Mouse (Mus musculus) forebrain, embryonic 11.5 days (tissue): ENCODE data around the gene Nos1ap. TPM values are rescaled to one million over a fixed set of nuclear protein-coding genes. Genes with fewer than 3 reads are reported as not detected.
A peak's percentile ranks its signal among the peaks of the same experiment; 100 is the strongest.

Experiments
- ATAC-seq: fragments of 200-750 bp; cut with Nextera tagmentation; replicated peaks from 2 replicates; pipeline ENCODE4 v1.8.0; 2017; ENCODE audit warnings: moderate TSS enrichment; ENCODE audit not compliant: low FRiP score
- DNase-seq: peaks from one replicate; pipeline ENCODE4 v3.0.0-alpha.2; 2017; ENCODE audit warnings: low spot score
- H3K27ac ChIP-seq: fragments of 300-500 bp; sonication (generic); 2 replicates; pipeline ENCODE4 v1.5.1; 2014; ENCODE audit warnings: low read depth, low read length
- H3K27me3 ChIP-seq: fragments of 300-500 bp; sonication (generic); 2 replicates; pipeline ENCODE4 v1.6.1; 2014; ENCODE audit warnings: mild to moderate bottlenecking, low read length, mixed read lengths; ENCODE audit not compliant: control insufficient read depth, insufficient read depth
- H3K36me3 ChIP-seq: fragments of 300-500 bp; sonication (generic); 2 replicates; pipeline ENCODE4 v1.6.1; 2014; ENCODE audit warnings: mild to moderate bottlenecking, low read length, moderate library complexity, mixed read lengths; ENCODE audit not compliant: control insufficient read depth, insufficient read depth
- H3K4me1 ChIP-seq: fragments of 300-500 bp; sonication (generic); replicated peaks from 2 replicates; pipeline ENCODE4 v1.6.1; 2014; ENCODE audit warnings: low read length, mixed read lengths; ENCODE audit not compliant: control insufficient read depth, insufficient read depth
- H3K4me2 ChIP-seq: fragments of 300-500 bp; sonication (generic); 2 replicates; pipeline ENCODE4 v1.6.1; 2014; ENCODE audit warnings: low read depth, mild to moderate bottlenecking, low read length, moderate library complexity, mixed read lengths; ENCODE audit not compliant: severe bottlenecking
- H3K4me3 ChIP-seq: fragments of 300-500 bp; sonication (generic); 2 replicates; pipeline ENCODE4 v1.5.1; 2014; ENCODE audit warnings: low read depth, low read length
- H3K9ac ChIP-seq: fragments of 300-500 bp; sonication (generic); 2 replicates; pipeline ENCODE4 v1.6.1; 2014; ENCODE audit warnings: low read length
- H3K9me3 ChIP-seq: fragments of 300-500 bp; sonication (generic); 2 replicates; pipeline ENCODE4 v1.6.1; 2016; ENCODE audit warnings: low read length, mixed read lengths; ENCODE audit not compliant: control insufficient read depth
- WGBS: fragments of 180-500 bp; shearing (Covaris S2); extraction: QIAGEN DNeasy Blood & Tissue Kit; methylation state at CpG from one replicate; pipeline ENCODE4 v1.1.7; 2014; 5-methylcytosine and 5-hydroxymethylcytosine counted together
- polyA plus RNA-seq: library from polyadenylated mRNA; unstranded; fragments of >200 nt; fragmentation: Nextera tagmentation; extraction: Ambion mirVana; gene quantifications from 2 replicates; pipeline ENCODE4 v1.2.1, GENCODE M21; 2014

Gene Nos1ap
- polyA plus RNA-seq, 1 experiment from 2014 or later: 19.7 TPM

GRCm38 (mm10) chr1:170293257-170293656, 296.4 kb downstream of the Nos1ap start:
- Histone ChIP-seq H3K4me2 (no peak overlapping the region), H3K36me3 (no peaks in the 10 kb centered on the region), H3K27me3 (no peaks in the 10 kb centered on the region), H3K9me3 (no peaks in the 10 kb centered on the region), H3K4me1 (peaks cover 4% of the 10 kb centered on the region; the same call in 1 of the 2 replicates), H3K27ac (no peak overlapping the region), H3K9ac (no peak overlapping the region), H3K4me3 (no peak overlapping the region)
- ATAC-seq (no peak), DNase-seq (no peak)
- WGBS: 87% methylated on average over 5 of the region's 5 CpGs

GRCm38 (mm10) chr1:170292239-170292951, 297.3 kb downstream of the Nos1ap start:
- ATAC-seq (peak; percentile 42), DNase-seq (peak; percentile 68)
- no peak overlapping the region for H3K4me2 ChIP-seq
- peaks cover 4% of the 10 kb centered on the region; the same call in 1 of the 2 replicates for H3K4me1 ChIP-seq
- no peaks in the 10 kb centered on the region for H3K27me3 ChIP-seq
- H3K4me3 ChIP-seq: no peak overlapping the region
- H3K36me3 ChIP-seq: no peaks in the 10 kb centered on the region
- WGBS: 43% methylated on average over 9 of the region's 9 CpGs
- no peak overlapping the region for H3K9ac ChIP-seq
- H3K9me3 ChIP-seq: no peaks in the 10 kb centered on the region
- no peak overlapping the region for H3K27ac ChIP-seq

- H3K4me3 ChIP-seq: no peak overlapping the region
- no peaks in the 10 kb centered on the region for H3K27me3 ChIP-seq
- 79% methylated on average over 4 of the region's 4 CpGs for WGBS
- no peak overlapping the region for H3K4me2 ChIP-seq
- H3K27ac ChIP-seq: no peak overlapping the region
- H3K9me3 ChIP-seq: no peaks in the 10 kb centered on the region
- no peak overlapping the region for H3K9ac ChIP-seq
- DNase-seq (no peak), ATAC-seq (no peak)
- no peaks in the 10 kb centered on the region for H3K4me1 ChIP-seq
- no peaks in the 10 kb centered on the region for H3K36me3 ChIP-seq
These were observed 307.1 kb downstream of the Nos1ap start for GRCm38 (mm10) chr1:170282415-170283129.

GRCm38 (mm10) chr1:170277016-170277415, 312.6 kb downstream of the Nos1ap start, which contains the start of gene Sh2d1b1:
Sh2d1b1 (plus strand) TSS chr1:170277320.
- Histone ChIP-seq H3K4me3 (no peak within 1 kb of the TSS), H3K4me1 (no peaks in the 10 kb centered on the region), H3K4me2 (no peak within 1 kb of the TSS), H3K36me3 (no peaks in the 10 kb centered on the region), H3K27ac (no peak within 1 kb of the TSS), H3K9me3 (no peaks in the 10 kb centered on the region; the same call in 1 of the 2 replicates), H3K27me3 (no peaks in the 10 kb centered on the region), H3K9ac (no peak within 1 kb of the TSS)
- DNase-seq (no peak), ATAC-seq (no peak)
- WGBS: 71% methylated on average over 2 of the region's 3 CpGs

- Histone ChIP-seq H3K27me3 (no peaks in the 10 kb centered on the region), H3K4me2 (no peak overlapping the region), H3K4me1 (no peaks in the 10 kb centered on the region), H3K4me3 (no peak overlapping the region), H3K9ac (no peak overlapping the region), H3K9me3 (no peaks in the 10 kb centered on the region; the same call in 1 of the 2 replicates), H3K27ac (no peak overlapping the region), H3K36me3 (no peaks in the 10 kb centered on the region)
- ATAC-seq: no peak
- no peak for DNase-seq
These were observed 316.4 kb downstream of the Nos1ap start for GRCm38 (mm10) chr1:170273252-170273651.

- H3K4me2 ChIP-seq: no peak overlapping the region
- no peaks in the 10 kb centered on the region for H3K36me3 ChIP-seq
These were observed 319.0 kb downstream of the Nos1ap start for GRCm38 (mm10) chr1:170270696-170271095.

GRCm38 (mm10) chr1:170270281-170270680, 319.4 kb downstream of the Nos1ap start:
- no peaks in the 10 kb centered on the region for H3K9me3 ChIP-seq
- H3K4me2 ChIP-seq: no peak overlapping the region
- no peak overlapping the region for H3K9ac ChIP-seq
- ATAC-seq (no peak), DNase-seq (no peak)
- 85% methylated on average over 6 of the region's 6 CpGs for WGBS
- H3K27ac ChIP-seq: no peak overlapping the region
- H3K4me1 ChIP-seq: no peaks in the 10 kb centered on the region
- no peaks in the 10 kb centered on the region for H3K27me3 ChIP-seq
- no peak overlapping the region for H3K4me3 ChIP-seq
- no peaks in the 10 kb centered on the region for H3K36me3 ChIP-seq

More at GRCm38 (mm10) chr1:170270696-170271095, 319.0 kb downstream of the Nos1ap start:
- H3K4me3 ChIP-seq: no peak overlapping the region
- H3K27ac ChIP-seq: no peak overlapping the region
- DNase-seq: no peak
- H3K4me1 ChIP-seq: no peaks in the 10 kb centered on the region
- H3K9me3 ChIP-seq: no peaks in the 10 kb centered on the region; the same call in 1 of the 2 replicates
- no peak for ATAC-seq
- 88% methylated on average over 4 of the region's 4 CpGs for WGBS
- H3K27me3 ChIP-seq: no peaks in the 10 kb centered on the region
- H3K9ac ChIP-seq: no peak overlapping the region

- no peaks in the 10 kb centered on the region for H3K9me3 ChIP-seq
- H3K27me3 ChIP-seq: no peaks in the 10 kb centered on the region
- H3K4me2 ChIP-seq: peak overlapping the region; percentile 75
- no peaks in the 10 kb centered on the region for H3K4me1 ChIP-seq
- no peaks in the 10 kb centered on the region for H3K36me3 ChIP-seq
- H3K27ac ChIP-seq: no peak overlapping the region
- 4% methylated on average over 32 of the region's 32 CpGs for WGBS
- DNase-seq: peak; percentile 88
- H3K9ac ChIP-seq: peak overlapping the region; percentile 80
- peak overlapping the region; percentile 75 for H3K4me3 ChIP-seq
- ATAC-seq: peak; percentile 99
These were observed 334.1 kb downstream of the Nos1ap start for GRCm38 (mm10) chr1:170255560-170255910.
